In the genomic region with DNA sequence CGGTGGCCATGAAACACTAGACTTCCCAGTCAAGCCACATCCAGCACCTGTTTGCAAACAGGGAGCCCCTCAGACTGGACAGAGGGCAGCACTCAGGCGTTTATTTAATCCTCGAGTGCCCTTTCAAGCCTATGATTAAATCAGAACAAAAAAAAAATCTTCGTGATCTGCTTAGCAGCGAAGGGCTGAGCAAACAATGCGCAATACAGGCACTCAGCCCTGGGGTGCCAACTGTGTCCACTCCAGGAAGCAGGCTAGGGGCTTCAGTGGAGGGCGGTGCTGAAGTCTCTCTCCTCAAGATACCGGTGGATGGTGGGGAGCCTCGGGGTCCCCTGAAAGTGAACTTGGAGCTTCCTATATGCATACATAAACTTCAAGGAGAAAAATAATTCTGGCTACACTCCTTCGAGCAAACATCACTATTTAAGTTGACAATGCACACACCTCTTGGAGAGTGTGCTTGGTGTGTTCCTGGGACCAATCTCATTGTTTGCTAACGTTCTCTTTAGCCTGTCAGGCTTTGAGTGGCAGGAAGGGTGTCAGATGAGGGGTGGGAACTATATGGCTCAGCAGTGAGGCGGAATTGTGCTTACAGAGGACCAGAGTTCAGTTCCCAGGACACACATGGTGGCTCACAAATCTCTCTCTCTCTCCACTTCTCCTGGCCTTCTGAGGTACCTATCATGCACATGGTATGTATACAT, we compare ENCODE assay signal across 24 mouse cellular contexts. TPM values are rescaled to one million over a fixed set of nuclear protein-coding genes. Genes with fewer than 3 reads are reported as not detected.
DNase-seq lines count a peak whose midpoint lies in the region; ATAC-seq and TF ChIP-seq lines count a peak whose summit lies in the region.
"Had no signal": no experiment of that assay in that cellular context is flagged by ENCODE, and none has a peak within 500 bp of the region (broad histone marks: within the 10 kb centered on the region; RNA-seq: fewer than 3 reads in every experiment).

No protein-coding gene starts in this region.

- H3K36me3 ChIP-seq in lung, embryonic 15.5 days, result no peaks in the 10 kb centered on the region
- H3K36me3 ChIP-seq in stomach, embryonic 14.5 days (ENCODE audit: control insufficient read depth, insufficient read depth, low read length), result no peaks in the 10 kb centered on the region
- no peaks in the 10 kb centered on the region for H3K36me3 ChIP-seq in kidney, adult 2 months (ENCODE audit: control insufficient read depth, insufficient read depth, low read length)
- H3K36me3 ChIP-seq: forebrain, embryonic 10.5 days; hindbrain, embryonic 15.5 days; limb, embryonic 12.5 days; liver, embryonic 13.5 days; neural tube, embryonic 13.5 days had no signal

- peak overlapping the region; percentile 27; the same call in 1 of the 2 replicates for H3K4me2 ChIP-seq in lung, embryonic 15.5 days
- H3K4me2 ChIP-seq in stomach, embryonic 14.5 days (replicated peaks; ENCODE audit: low read depth, low read length), result no peak overlapping the region
- H3K4me2 ChIP-seq: hindbrain, embryonic 15.5 days; limb, embryonic 12.5 days; liver, embryonic 13.5 days; neural tube, embryonic 13.5 days had no signal

- 43% methylated on average over 12 of the region's 12 CpGs for WGBS in lung, embryonic 15.5 days
- 43% methylated on average over 12 of the region's 12 CpGs for WGBS in stomach, embryonic 14.5 days
- WGBS in kidney, adult 2 months, result 61% methylated on average over 12 of the region's 12 CpGs

- H3K27ac ChIP-seq in lung, embryonic 15.5 days, result peak overlapping the region; percentile 54
- no peak overlapping the region for H3K27ac ChIP-seq in stomach, embryonic 14.5 days (ENCODE audit: low read length)
- H3K27ac ChIP-seq in kidney, adult 2 months (ENCODE audit: insufficient read depth, low read depth, low read length), result no peak overlapping the region
- H3K27ac ChIP-seq: forebrain, embryonic 10.5 days; hindbrain, embryonic 15.5 days; limb, embryonic 12.5 days; liver, embryonic 13.5 days; neural tube, embryonic 13.5 days had no signal

- no peaks in the 10 kb centered on the region for H3K9me3 ChIP-seq in lung, embryonic 15.5 days
- H3K9me3 ChIP-seq in stomach, embryonic 14.5 days (ENCODE audit: control insufficient read depth, low read depth, low read length), result no peaks in the 10 kb centered on the region
- H3K9me3 ChIP-seq: forebrain, embryonic 10.5 days; hindbrain, embryonic 15.5 days; limb, embryonic 12.5 days; liver, embryonic 13.5 days; neural tube, embryonic 13.5 days had no signal

- peak; percentile 51; the same call in 1 of the 2 replicates for ATAC-seq in lung, embryonic 15.5 days (ENCODE audit: borderline replicate concordance, extremely low read depth, low FRiP score, low TSS enrichment)
- peak; percentile 42; the same call in 1 of the 2 replicates for ATAC-seq in stomach, embryonic 14.5 days (ENCODE audit: insufficient number of reproducible peaks, insufficient read depth, low FRiP score, low read depth)
- no peak for ATAC-seq in megakaryocyte, adult 5-6 weeks (ENCODE audit: poor library complexity, severe bottlenecking)
- ATAC-seq: intestine, embryonic 16.5 days had no signal

- peak; percentile 64 to 78 for DNase-seq in lung, adult 18-20 months
- no peak for DNase-seq in lung, postnatal 14 days
- peak; percentile 61 for DNase-seq in lung, postnatal 25 days (ENCODE audit: low spot score)
- DNase-seq in kidney, adult 2 months, result no peak
- no peak for DNase-seq in liver
- DNase-seq: adrenal gland, adult 2 months; cerebellum, adult 2 months; cerebellum, postnatal 36 days; heart, postnatal 10 days; liver, embryonic 13.5 days; thymus, postnatal 36 days had no signal

- no peak for TF ChIP-seq CTCF in kidney, adult 2 months (conservative IDR thresholded peaks at IDR 0.05; ENCODE audit: insufficient read depth, insufficient read length, low read depth, low read length)

- H3K4me3 ChIP-seq in lung, embryonic 15.5 days, result no peak overlapping the region
- H3K4me3 ChIP-seq in stomach, embryonic 14.5 days (ENCODE audit: low read depth, low read length), result no peak overlapping the region
- H3K4me3 ChIP-seq in kidney, adult 2 months (ENCODE audit: insufficient read depth, low read depth, low read length), result no peak overlapping the region
- H3K4me3 ChIP-seq: forebrain, embryonic 10.5 days; hindbrain, embryonic 15.5 days; limb, embryonic 12.5 days; liver, embryonic 13.5 days; neural tube, embryonic 13.5 days had no signal

- H3K27me3 ChIP-seq in lung, embryonic 15.5 days, result no peaks in the 10 kb centered on the region
- no peaks in the 10 kb centered on the region for H3K27me3 ChIP-seq in stomach, embryonic 14.5 days (ENCODE audit: control insufficient read depth, insufficient read depth, low read length)
- H3K27me3 ChIP-seq in kidney, adult 2 months (replicated peaks; ENCODE audit: control insufficient read depth, insufficient read depth, low read length), result no peaks in the 10 kb centered on the region
- H3K27me3 ChIP-seq: hindbrain, embryonic 15.5 days; liver, embryonic 13.5 days; neural tube, embryonic 13.5 days had no signal

- H3K9ac ChIP-seq in lung, embryonic 15.5 days, result no peak overlapping the region
- no peak overlapping the region for H3K9ac ChIP-seq in stomach, embryonic 14.5 days (replicated peaks; ENCODE audit: low read depth, low read length)
- H3K9ac ChIP-seq: hindbrain, embryonic 15.5 days; limb, embryonic 12.5 days; liver, embryonic 13.5 days; neural tube, embryonic 13.5 days had no signal

- H3K4me1 ChIP-seq in lung, embryonic 15.5 days, result peaks cover 13% of the 10 kb centered on the region; the same call in 1 of the 2 replicates
- H3K4me1 ChIP-seq in stomach, embryonic 14.5 days (ENCODE audit: control insufficient read depth, insufficient read depth, low read length), result no peaks in the 10 kb centered on the region
- no peaks in the 10 kb centered on the region for H3K4me1 ChIP-seq in kidney, adult 2 months (ENCODE audit: control insufficient read depth, insufficient read depth, low read length)
- H3K4me1 ChIP-seq: hindbrain, embryonic 15.5 days; limb, embryonic 12.5 days; liver, embryonic 13.5 days; neural tube, embryonic 13.5 days had no signal

- no peak for TF ChIP-seq POLR2A in kidney, adult 2 months (IDR thresholded peaks at IDR 0.05; ENCODE audit: low read depth, low read length)

RNA-seq across cellular contexts. Expression of a gene that starts 2.2 kb away (rescaled TPM):
- 0.63 and 0.81 TPM in 2 replicates for polyA plus RNA-seq in lung, embryonic 15.5 days (2015; fragmentation: Nextera tagmentation; extraction: Ambion mirVana)
- polyA plus RNA-seq in stomach, embryonic 14.5 days (2014; fragmentation: Nextera tagmentation; extraction: Ambion mirVana), result 1.8 and 2.2 TPM in 2 replicates
- not detected in 2 replicates for polyA plus RNA-seq in kidney, adult 2 months (2012; rRNA removed)
- total RNA-seq in megakaryocyte, adult 5-6 weeks (2015), result not detected in 2 replicates
- not detected in 2 replicates for total RNA-seq in megakaryocyte, adult 5-6 weeks (2017)
- total RNA-seq: adrenal gland, adult 2 months; gastrocnemius, adult 18-20 months; heart, postnatal 10 days; megakaryocyte progenitor cell, adult 5-6 weeks had no signal
- polyA plus RNA-seq: adrenal gland, adult 2 months; gonadal fat pad, adult 2 months had no signal

RNA-seq across cellular contexts. Expression of a gene that starts 6.7 kb away (rescaled TPM):
- 129 TPM in 2 replicates for polyA plus RNA-seq in lung, embryonic 15.5 days (2015; fragmentation: Nextera tagmentation; extraction: Ambion mirVana)
- 143 and 151 TPM in 2 replicates for polyA plus RNA-seq in stomach, embryonic 14.5 days (2014; fragmentation: Nextera tagmentation; extraction: Ambion mirVana)
- 30.4 and 32.6 TPM in 2 replicates for polyA plus RNA-seq in kidney, adult 2 months (2012; rRNA removed)
- total RNA-seq in megakaryocyte, adult 5-6 weeks (2015), result 68.8 and 83.8 TPM in 2 replicates
- total RNA-seq in megakaryocyte, adult 5-6 weeks (2017), result 122 and 134 TPM in 2 replicates

RNA-seq across cellular contexts. Expression of a gene that starts 26.8 kb away (rescaled TPM):
- polyA plus RNA-seq in lung, embryonic 15.5 days (2015; fragmentation: Nextera tagmentation; extraction: Ambion mirVana), result not detected in 2 replicates
- polyA plus RNA-seq in stomach, embryonic 14.5 days (2014; fragmentation: Nextera tagmentation; extraction: Ambion mirVana), result 0.08 TPM in 1 of 2 replicates, not detected in the other
- polyA plus RNA-seq in kidney, adult 2 months (2012; rRNA removed), result 0.56 and 0.74 TPM in 2 replicates
- total RNA-seq in megakaryocyte, adult 5-6 weeks (2015), result not detected in 2 replicates
- not detected in 2 replicates for total RNA-seq in megakaryocyte, adult 5-6 weeks (2017)
- total RNA-seq: adrenal gland, adult 2 months; gastrocnemius, adult 18-20 months; layer of hippocampus, postnatal 14 days; megakaryocyte progenitor cell, adult 5-6 weeks had no signal
- polyA plus RNA-seq: adrenal gland, adult 2 months; cerebellum, adult 2 months; forebrain, embryonic 10.5 days; heart, embryonic 11.5 days; hindbrain, embryonic 15.5 days; intestine, embryonic 16.5 days; limb, embryonic 12.5 days; liver, embryonic 13.5 days; neural tube, embryonic 13.5 days had no signal

Comparison
In these comparisons a context has a peak if more than half of its experiments do, and no peak if none do; other contexts are left out.
1. DNase-seq: peak in lung, adult 18-20 months (2 of 2) and lung, postnatal 25 days (single experiment); none in lung, postnatal 14 days (single experiment), kidney, adult 2 months (single experiment) and liver (single experiment).